Comparison of ENCODE assay signal across 8 mouse cellular contexts in the genomic region with DNA sequence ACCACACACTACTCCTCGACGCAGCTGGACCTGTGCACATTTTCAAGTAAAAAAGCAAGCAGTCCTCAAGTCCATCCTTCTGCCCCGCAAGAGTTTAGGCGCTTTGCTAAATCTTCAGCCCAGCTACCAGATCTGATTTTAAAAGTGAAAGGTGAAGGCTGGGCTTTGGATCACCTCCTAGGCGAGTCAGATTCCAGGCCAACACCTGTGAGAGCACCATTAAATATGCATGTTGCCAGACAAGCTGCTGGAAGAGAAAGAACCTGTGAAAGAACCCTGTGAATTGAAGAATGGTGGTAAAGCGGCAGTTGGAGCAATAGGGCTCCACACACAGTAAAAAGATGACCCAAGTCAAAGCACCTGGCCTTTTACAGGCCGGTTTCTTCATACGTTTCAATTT. TPM values are rescaled to one million over a fixed set of nuclear protein-coding genes. Genes with fewer than 3 reads are reported as not detected.
DNase-seq lines count a peak whose midpoint lies in the region; ATAC-seq and TF ChIP-seq lines count a peak whose summit lies in the region.

No protein-coding gene starts in this region.

- no peaks in the 10 kb centered on the region for H3K27me3 ChIP-seq in heart, embryonic 14.5 days (ENCODE audit: control insufficient read depth, insufficient read depth, low read length)
- H3K27me3 ChIP-seq in limb, embryonic 13.5 days: no peaks in the 10 kb centered on the region
- H3K27me3 ChIP-seq in neural tube, embryonic 14.5 days (ENCODE audit: control insufficient read depth, insufficient read depth, low read length): no peaks in the 10 kb centered on the region

- DNase-seq in left cerebral cortex, adult 2 months (ENCODE audit: extremely low spot score in 1 of 2, low spot score in 2 of 2): no peak
- no peak for DNase-seq in left cerebral cortex, postnatal 10 days (ENCODE audit: extremely low spot score in 1 of 2, low spot score in 2 of 2)
- no peak for DNase-seq in left cerebral cortex, adult 11 months (ENCODE audit: low spot score)
- no peak for DNase-seq in left cerebral cortex, postnatal 25 days (ENCODE audit: low spot score in 2 of 2)

- H3K4me2 ChIP-seq in heart, embryonic 14.5 days (ENCODE audit: low read length): peak overlapping the region; percentile 86
- peak overlapping the region; percentile 81 for H3K4me2 ChIP-seq in limb, embryonic 13.5 days (replicated peaks)
- peak overlapping the region; percentile 51 for H3K4me2 ChIP-seq in neural tube, embryonic 14.5 days (ENCODE audit: low read depth, low read length)

- 10% methylated on average over 8 of the region's 8 CpGs for WGBS in heart, embryonic 14.5 days
- 5% methylated on average over 8 of the region's 8 CpGs for WGBS in limb, embryonic 13.5 days
- WGBS in neural tube, embryonic 14.5 days: 8% methylated on average over 8 of the region's 8 CpGs

- H3K4me1 ChIP-seq in bone marrow macrophage, adult 2 months (ENCODE audit: control insufficient read depth, insufficient read depth, low read length): peaks cover 19% of the 10 kb centered on the region
- H3K4me1 ChIP-seq in heart, embryonic 14.5 days (ENCODE audit: control insufficient read depth in 2 of 2, insufficient read depth in 2 of 2, low read length in 2 of 2): peaks cover 3 to 16% of the 10 kb centered on the region in 2 experiments
- peaks cover 16% of the 10 kb centered on the region for H3K4me1 ChIP-seq in limb, embryonic 13.5 days
- peaks cover 14% of the 10 kb centered on the region; the same call in 1 of the 2 replicates for H3K4me1 ChIP-seq in neural tube, embryonic 14.5 days (ENCODE audit: control insufficient read depth, insufficient read depth, low read length)

- intact Hi-C loops in left cerebral cortex, adult 2 months (cut with DNase I): loop anchor here (10.0 kb wide), 1 partner anchor 390 kb away; a partner anchor contains a TSS
- intact Hi-C loops in left cerebral cortex, postnatal 10 days (cut with DNase I): no loop called here
- intact Hi-C loops in left cerebral cortex, postnatal 25 days (cut with DNase I): no loop called here

- peak overlapping the region; percentile 98 for H3K4me3 ChIP-seq in left cerebral cortex, adult 2 months
- peak overlapping the region; percentile 99 for H3K4me3 ChIP-seq in bone marrow macrophage, adult 2 months (ENCODE audit: insufficient read depth, low read length)
- peak overlapping the region; percentile 39 to 78 for H3K4me3 ChIP-seq in heart, embryonic 14.5 days (ENCODE audit: control insufficient read depth in 1 of 2, insufficient read depth in 1 of 2, low read depth in 1 of 2, low read length in 2 of 2)
- H3K4me3 ChIP-seq in limb, embryonic 13.5 days: peak overlapping the region; percentile 65
- H3K4me3 ChIP-seq in neural tube, embryonic 14.5 days (ENCODE audit: low read depth, low read length): peak overlapping the region; percentile 90

- no peak for TF ChIP-seq CTCF in left cerebral cortex, adult 2 months (IDR thresholded peaks at IDR 0.05)
- no peak for TF ChIP-seq CTCF in bone marrow macrophage, adult 2 months (IDR thresholded peaks at IDR 0.05; ENCODE audit: low read depth, low read length)

- TF ChIP-seq POLR2A in bone marrow macrophage, adult 2 months (IDR thresholded peaks at IDR 0.05; ENCODE audit: borderline replicate concordance, low read depth, low read length): no peak

- no peak overlapping the region for H3K27ac ChIP-seq in left cerebral cortex, adult 2 months
- peak overlapping the region; percentile 9 for H3K27ac ChIP-seq in bone marrow macrophage, adult 2 months (ENCODE audit: insufficient read depth, low read depth, low read length)
- no peak overlapping the region; a peak in 1 of 4 replicates for H3K27ac ChIP-seq in heart, embryonic 14.5 days (replicated peaks in 1 of 2; ENCODE audit: control insufficient read depth in 1 of 2, insufficient read depth in 1 of 2, low read depth in 2 of 2, low read length in 2 of 2)
- no peak overlapping the region for H3K27ac ChIP-seq in limb, embryonic 13.5 days
- H3K27ac ChIP-seq in neural tube, embryonic 14.5 days (ENCODE audit: low read depth, low read length): no peak overlapping the region

- no peaks in the 10 kb centered on the region for H3K36me3 ChIP-seq in heart, embryonic 14.5 days (ENCODE audit: control insufficient read depth, insufficient read depth, low read length)
- peaks cover 1% of the 10 kb centered on the region; the same call in 1 of the 2 replicates for H3K36me3 ChIP-seq in limb, embryonic 13.5 days
- H3K36me3 ChIP-seq in neural tube, embryonic 14.5 days (ENCODE audit: control insufficient read depth, insufficient read depth, low read length): no peaks in the 10 kb centered on the region

- ATAC-seq in heart, embryonic 14.5 days (ENCODE audit: insufficient number of reproducible peaks, insufficient read depth, low FRiP score, low read depth): no peak
- ATAC-seq in limb, embryonic 13.5 days (ENCODE audit: low FRiP score, low read depth): no peak
- no peak for ATAC-seq in neural tube, embryonic 14.5 days (ENCODE audit: low read depth)

- H3K9me3 ChIP-seq in heart, embryonic 14.5 days (ENCODE audit: control insufficient read depth, low read length): peaks cover 2% of the 10 kb centered on the region; the same call in 1 of the 2 replicates
- H3K9me3 ChIP-seq in limb, embryonic 13.5 days: 0 out of 2 replicates have a peak, but pooled peaks cover 1% of the 10 kb centered on the region
- no peaks in the 10 kb centered on the region for H3K9me3 ChIP-seq in neural tube, embryonic 14.5 days (ENCODE audit: control insufficient read depth, low read length)

- peak overlapping the region; percentile 90 for H3K9ac ChIP-seq in heart, embryonic 14.5 days (ENCODE audit: low read length)
- peak overlapping the region; percentile 83 for H3K9ac ChIP-seq in limb, embryonic 13.5 days
- peak overlapping the region; percentile 32; the same call in 1 of the 2 replicates for H3K9ac ChIP-seq in neural tube, embryonic 14.5 days (replicated peaks; ENCODE audit: low read depth, low read length)

RNA-seq across cellular contexts. Expression of a gene that starts 1.4 kb away (rescaled TPM):
- 10 to 100 TPM; 67.1 to 71.4 TPM for total RNA-seq in left cerebral cortex, adult 2 months (2021)
- 10 to 100 TPM; 94.1 to 95.3 TPM for total RNA-seq in left cerebral cortex, postnatal 10 days (2021)
- polyA plus RNA-seq in bone marrow macrophage, adult 2 months (2012; ENCODE audit: insufficient read depth, insufficient read length, missing spikeins): 70.0 and 70.8 TPM in 2 replicates
- 20.1 and 23.3 TPM in 2 replicates for polyA plus RNA-seq in heart, embryonic 14.5 days (2014; fragmentation: Nextera tagmentation; extraction: Ambion mirVana)
- 55.9 TPM in 2 replicates for polyA plus RNA-seq in limb, embryonic 13.5 days (2015; fragmentation: Nextera tagmentation; extraction: Ambion mirVana)
- polyA plus RNA-seq in neural tube, embryonic 14.5 days (2014; fragmentation: Nextera tagmentation; extraction: Ambion mirVana): 52.2 and 53.8 TPM in 2 replicates
- 10 to 100 TPM; 68.8 to 69.2 TPM for total RNA-seq in left cerebral cortex, postnatal 25 days (2021)

Comparison
In these comparisons a context has a peak if more than half of its experiments do, and no peak if none do; other contexts are left out.
1. H3K9ac ChIP-seq: peak in every context shown above with its lines; median percentile 90 in heart, embryonic 14.5 days; 83 in limb, embryonic 13.5 days; 32 in neural tube, embryonic 14.5 days.